Comparison of ENCODE assay signal across 29 mouse cellular contexts in the genomic region with DNA sequence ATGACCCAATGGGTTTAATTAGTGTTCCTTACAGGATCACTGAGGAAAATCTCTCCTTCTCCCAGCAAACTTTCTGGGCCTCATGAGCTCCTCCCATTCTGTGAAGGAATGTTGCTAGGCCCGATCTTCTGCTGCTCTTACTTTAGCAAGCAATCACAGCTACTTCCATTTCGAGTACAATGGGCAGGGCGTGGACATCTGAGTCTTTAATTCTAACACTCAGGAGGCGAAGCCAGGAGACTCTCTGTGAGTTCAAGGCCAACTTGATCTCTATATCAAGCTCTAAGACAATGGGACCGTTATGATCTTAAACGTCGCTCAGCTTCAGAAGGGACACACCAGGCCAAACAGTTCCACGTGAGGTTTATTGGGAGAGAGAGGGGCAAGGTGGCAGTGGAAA. TPM values are rescaled to one million over a fixed set of nuclear protein-coding genes. Genes with fewer than 3 reads are reported as not detected.
DNase-seq lines count a peak whose midpoint lies in the region; ATAC-seq and TF ChIP-seq lines count a peak whose summit lies in the region.
"Had no signal": no experiment of that assay in that cellular context is flagged by ENCODE, and none has a peak within 500 bp of the region (broad histone marks: within the 10 kb centered on the region; RNA-seq: fewer than 3 reads in every experiment).

No protein-coding gene starts in this region.

- no peak for TF ChIP-seq EP300 in lung, postnatal 0 days (IDR thresholded peaks at IDR 0.05)

- no peak for ATAC-seq in embryonic facial prominence, embryonic 14.5 days (ENCODE audit: low read depth)
- ATAC-seq in lung, postnatal 0 days, result no peak
- ATAC-seq: activated CD4-positive, CD25-positive, alpha-beta regulatory T cell, adult 4 months; CD4-positive, CD25-positive, alpha-beta regulatory T cell, adult 4 months; forebrain, embryonic 13.5 days; forebrain, embryonic 15.5 days; forebrain, postnatal 0 days; Patski had no signal

- no peaks in the 10 kb centered on the region for H3K4me1 ChIP-seq in embryonic facial prominence, embryonic 14.5 days (ENCODE audit: control insufficient read depth, insufficient read depth, low read length)
- no peaks in the 10 kb centered on the region for H3K4me1 ChIP-seq in embryonic facial prominence, embryonic 10.5 days
- H3K4me1 ChIP-seq in lung, postnatal 0 days (ENCODE audit: insufficient read depth, low read depth, low read length), result no peaks in the 10 kb centered on the region
- H3K4me1 ChIP-seq: embryonic facial prominence, embryonic 13.5 days; forebrain, embryonic 13.5 days; forebrain, embryonic 15.5 days had no signal

- no peak for TF ChIP-seq CTCF in lung, postnatal 0 days (IDR thresholded peaks at IDR 0.05)

- no peak overlapping the region for H3K9ac ChIP-seq in embryonic facial prominence, embryonic 14.5 days (ENCODE audit: low read depth, low read length)
- no peak overlapping the region for H3K9ac ChIP-seq in lung, postnatal 0 days (replicated peaks; ENCODE audit: low read depth)
- H3K9ac ChIP-seq: embryonic facial prominence, embryonic 13.5 days; forebrain, embryonic 13.5 days; forebrain, embryonic 15.5 days; forebrain, postnatal 0 days had no signal

- H3K4me2 ChIP-seq in embryonic facial prominence, embryonic 14.5 days (ENCODE audit: low read depth, low read length), result no peak overlapping the region
- H3K4me2 ChIP-seq in lung, postnatal 0 days (replicated peaks; ENCODE audit: low read depth, low read length), result no peak overlapping the region
- H3K4me2 ChIP-seq: embryonic facial prominence, embryonic 13.5 days; forebrain, embryonic 13.5 days; forebrain, embryonic 15.5 days had no signal

- no peaks in the 10 kb centered on the region for H3K9me3 ChIP-seq in embryonic facial prominence, embryonic 14.5 days (ENCODE audit: control insufficient read depth, low read length)
- no peaks in the 10 kb centered on the region for H3K9me3 ChIP-seq in embryonic facial prominence, embryonic 10.5 days
- H3K9me3 ChIP-seq in lung, postnatal 0 days (ENCODE audit: low read length), result no peaks in the 10 kb centered on the region
- H3K9me3 ChIP-seq: embryonic facial prominence, embryonic 13.5 days; forebrain, embryonic 13.5 days; forebrain, embryonic 15.5 days; G1E had no signal

- no peak overlapping the region for H3K4me3 ChIP-seq in embryonic facial prominence, embryonic 14.5 days (ENCODE audit: low read depth, low read length)
- H3K4me3 ChIP-seq in embryonic facial prominence, embryonic 10.5 days, result no peak overlapping the region
- H3K4me3 ChIP-seq in lung, postnatal 0 days (ENCODE audit: low read depth, low read length), result no peak overlapping the region
- H3K4me3 ChIP-seq: embryonic facial prominence, embryonic 13.5 days; forebrain, embryonic 13.5 days; forebrain, embryonic 15.5 days had no signal

- H3K27me3 ChIP-seq in embryonic facial prominence, embryonic 14.5 days (replicated peaks; ENCODE audit: control insufficient read depth, insufficient read depth, low read length), result no peaks in the 10 kb centered on the region
- no peaks in the 10 kb centered on the region for H3K27me3 ChIP-seq in embryonic facial prominence, embryonic 10.5 days (replicated peaks; ENCODE audit: low read depth, poor library complexity, severe bottlenecking)
- no peaks in the 10 kb centered on the region for H3K27me3 ChIP-seq in lung, postnatal 0 days (replicated peaks; ENCODE audit: insufficient read depth, low read length)
- H3K27me3 ChIP-seq: CH12.LX; embryonic facial prominence, embryonic 13.5 days; forebrain, embryonic 13.5 days; forebrain, embryonic 15.5 days; Patski had no signal

- peaks cover 5% of the 10 kb centered on the region; the same call in 1 of the 2 replicates for H3K36me3 ChIP-seq in embryonic facial prominence, embryonic 14.5 days (ENCODE audit: control insufficient read depth, insufficient read depth, low read length)
- peaks cover 10% of the 10 kb centered on the region for H3K36me3 ChIP-seq in embryonic facial prominence, embryonic 10.5 days (replicated peaks)
- H3K36me3 ChIP-seq in lung, postnatal 0 days (ENCODE audit: insufficient read depth, low read length), result no peaks in the 10 kb centered on the region
- H3K36me3 ChIP-seq: forebrain, embryonic 15.5 days had no signal

- H3K27ac ChIP-seq in embryonic facial prominence, embryonic 14.5 days (replicated peaks; ENCODE audit: low read depth, low read length), result no peak overlapping the region
- no peak overlapping the region for H3K27ac ChIP-seq in embryonic facial prominence, embryonic 10.5 days (replicated peaks)
- no peak overlapping the region for H3K27ac ChIP-seq in lung, postnatal 0 days (ENCODE audit: low read length)
- H3K27ac ChIP-seq: embryonic facial prominence, embryonic 13.5 days; forebrain, embryonic 13.5 days; forebrain, embryonic 15.5 days had no signal

- WGBS in embryonic facial prominence, embryonic 14.5 days, result 72% methylated on average over 8 of the region's 8 CpGs
- WGBS in embryonic facial prominence, embryonic 10.5 days, result 83% methylated on average over 8 of the region's 8 CpGs
- 60% methylated on average over 8 of the region's 8 CpGs for WGBS in lung, postnatal 0 days

- DNase-seq in embryonic facial prominence, embryonic 14.5 days (ENCODE audit: low spot score), result peak; percentile 32
- DNase-seq in embryonic facial prominence, embryonic 10.5 days (ENCODE audit: low spot score), result no peak
- DNase-seq in lung, postnatal 0 days (ENCODE audit: low spot score), result peak; percentile 19
- no peak for DNase-seq in lung, postnatal 25 days (ENCODE audit: low spot score)
- DNase-seq in ES-CJ7 (ENCODE audit: low read depth, low spot score), result peak; percentile 81
- DNase-seq in R1 (ENCODE audit: low read depth, low spot score), result peak; percentile 81
- no peak for DNase-seq in urinary bladder, postnatal 25 days (ENCODE audit: low spot score)
- DNase-seq in kidney, adult 11 months, result no peak
- DNase-seq: adrenal gland, adult 8-10 months; adrenal gland, postnatal 14 days; adrenal gland, postnatal 36 days; B cell, adult 2 months; cerebellum, adult 11-12 months; cerebellum, adult 2 months; cerebellum, adult 9-10 months; cerebellum, postnatal 10 days; cerebellum, postnatal 25 days; forebrain, postnatal 0 days had no signal

RNA-seq across cellular contexts. Expression of gene Rpl39, which starts 8.6 kb away (rescaled TPM):
- 616 and 763 TPM in 2 replicates for polyA plus RNA-seq in embryonic facial prominence, embryonic 14.5 days (2014; fragmentation: Nextera tagmentation; extraction: Ambion mirVana)
- 474 and 495 TPM in 2 replicates for polyA plus RNA-seq in embryonic facial prominence, embryonic 10.5 days (2016; fragmentation: Nextera tagmentation; extraction: Ambion mirVana)
- polyA plus RNA-seq in lung, postnatal 0 days (2015; fragmentation: Nextera tagmentation; extraction: Ambion mirVana), result 416 and 436 TPM in 2 replicates

RNA-seq across cellular contexts. Expression of gene Sowahd, which starts 28.0 kb away (rescaled TPM):
- polyA plus RNA-seq in embryonic facial prominence, embryonic 14.5 days (2014; fragmentation: Nextera tagmentation; extraction: Ambion mirVana), result 0.30 and 0.35 TPM in 2 replicates
- not detected in 2 replicates for polyA plus RNA-seq in embryonic facial prominence, embryonic 10.5 days (2016; fragmentation: Nextera tagmentation; extraction: Ambion mirVana)
- not detected in 2 replicates for polyA plus RNA-seq in lung, postnatal 0 days (2015; fragmentation: Nextera tagmentation; extraction: Ambion mirVana)
- polyA plus RNA-seq: activated CD4-positive, CD25-positive, alpha-beta regulatory T cell, adult 4 months; CD4-positive, CD25-positive, alpha-beta regulatory T cell, adult 4 months; cerebellum, adult 2 months; cortical plate, adult 2 months; embryonic facial prominence, embryonic 11.5 days; embryonic facial prominence, embryonic 13.5 days; forebrain, embryonic 11.5 days; forebrain, embryonic 13.5 days; forebrain, embryonic 15.5 days; G1E; Patski had no signal

RNA-seq across cellular contexts. Expression of gene Upf3b, which starts 33.5 kb away (rescaled TPM):
- 12.2 and 13.4 TPM in 2 replicates for polyA plus RNA-seq in embryonic facial prominence, embryonic 14.5 days (2014; fragmentation: Nextera tagmentation; extraction: Ambion mirVana)
- polyA plus RNA-seq in embryonic facial prominence, embryonic 10.5 days (2016; fragmentation: Nextera tagmentation; extraction: Ambion mirVana), result 17.2 and 19.0 TPM in 2 replicates
- polyA plus RNA-seq in lung, postnatal 0 days (2015; fragmentation: Nextera tagmentation; extraction: Ambion mirVana), result 10.8 and 11.7 TPM in 2 replicates

RNA-seq across cellular contexts. Expression of gene Nkap, which starts 49.9 kb away (rescaled TPM):
- polyA plus RNA-seq in embryonic facial prominence, embryonic 14.5 days (2014; fragmentation: Nextera tagmentation; extraction: Ambion mirVana), result 12.6 and 13.2 TPM in 2 replicates
- polyA plus RNA-seq in embryonic facial prominence, embryonic 10.5 days (2016; fragmentation: Nextera tagmentation; extraction: Ambion mirVana), result 17.2 and 18.3 TPM in 2 replicates
- 11.3 TPM in 2 replicates for polyA plus RNA-seq in lung, postnatal 0 days (2015; fragmentation: Nextera tagmentation; extraction: Ambion mirVana)

Comparison
In these comparisons a context has a peak if more than half of its experiments do, and no peak if none do; other contexts are left out.
1. DNase-seq: peak in embryonic facial prominence, embryonic 14.5 days (single experiment), lung, postnatal 0 days (single experiment), ES-CJ7 (single experiment) and R1 (single experiment); none in embryonic facial prominence, embryonic 10.5 days (single experiment), lung, postnatal 25 days (single experiment), urinary bladder, postnatal 25 days (single experiment) and kidney, adult 11 months (single experiment).